In genomic region chr9:37517467-37517866, GRCm38 (mm10) we compare ENCODE assay signal across 17 mouse cellular contexts. TPM values are rescaled to one million over a fixed set of nuclear protein-coding genes. Genes with fewer than 3 reads are reported as not detected.
DNase-seq lines count a peak whose midpoint lies in the region; ATAC-seq and TF ChIP-seq lines count a peak whose summit lies in the region.
"Had no signal": no experiment of that assay in that cellular context is flagged by ENCODE, and none has a peak within 500 bp of the region (broad histone marks: within the 10 kb centered on the region; RNA-seq: fewer than 3 reads in every experiment).

No protein-coding gene starts in this region.

- H3K27ac ChIP-seq in CH12.LX (ENCODE audit: insufficient read depth, low read depth) = no peak overlapping the region
- no peak overlapping the region for H3K27ac ChIP-seq in thymus, adult 2 months (ENCODE audit: control insufficient read depth, insufficient read depth, low read length)
- H3K27ac ChIP-seq: forebrain, embryonic 10.5 days; limb, embryonic 12.5 days; midbrain, embryonic 13.5 days had no signal

- 49% methylated on average over 1 of the region's 1 CpGs for WGBS in thymus, adult 2 months

- H3K4me1 ChIP-seq in CH12.LX (ENCODE audit: control insufficient read depth in 1 of 2, insufficient read depth in 2 of 2) = peaks cover 5 to 32% of the 10 kb centered on the region in 2 experiments
- no peaks in the 10 kb centered on the region for H3K4me1 ChIP-seq in thymus, adult 2 months (replicated peaks; ENCODE audit: control insufficient read depth, insufficient read depth, low read length)
- H3K4me1 ChIP-seq: forebrain, embryonic 10.5 days had no signal

- ATAC-seq in hematopoietic stem cell, adult 5-6 weeks (replicated peaks in 1 of 2; ENCODE audit: insufficient read depth in 1 of 2, low FRiP score in 2 of 2, low TSS enrichment in 1 of 2, low read depth in 1 of 2, poor library complexity in 2 of 2, severe bottlenecking in 2 of 2) = peak; percentile 84 to 94
- peak; percentile 97 for ATAC-seq in megakaryocyte progenitor cell, adult 5-6 weeks (replicated peaks; ENCODE audit: poor library complexity)
- ATAC-seq: inflammation-experienced regulatory T-cells, adult 6 months; lung, postnatal 0 days; midbrain, embryonic 13.5 days had no signal

- H3K27me3 ChIP-seq in CH12.LX (replicated peaks) = no peaks in the 10 kb centered on the region
- no peaks in the 10 kb centered on the region for H3K27me3 ChIP-seq in thymus, adult 2 months (ENCODE audit: control insufficient read depth, insufficient read depth, low read length)
- H3K27me3 ChIP-seq: limb, embryonic 12.5 days; midbrain, embryonic 13.5 days had no signal

- H3K79me2 ChIP-seq in CH12.LX (replicated peaks; ENCODE audit: control insufficient read depth, extremely low read depth, insufficient read depth, poor library complexity, severe bottlenecking) = no peaks in the 10 kb centered on the region; the same call in 1 of the 2 replicates

- TF ChIP-seq RAD21 in CH12.LX (IDR thresholded peaks at IDR 0.05; ENCODE audit: low read depth, low read length) = no peak

- in situ Hi-C loops in CH12.LX (cut with MboI; ENCODE audit: low pct_ligation_motif_present, low pct_unique_long_range_greater_than_20kb, low sequenced_read_pairs) = no loop called here

- H3K4me2 ChIP-seq in CH12.LX (ENCODE audit: insufficient read depth, low read depth, poor library complexity, severe bottlenecking) = no peak overlapping the region
- H3K4me2 ChIP-seq: limb, embryonic 12.5 days; midbrain, embryonic 13.5 days had no signal

- no peak for TF ChIP-seq EP300 in CH12.LX (IDR thresholded peaks at IDR 0.05; ENCODE audit: low read length)

- DNase-seq in CH12.LX (ENCODE audit: extremely low read depth) = peak; percentile 23
- peak; percentile 10 for DNase-seq in Muller cell, postnatal 12 days (ENCODE audit: inconsistent ontology term)
- DNase-seq in heart, adult 8-10 months (ENCODE audit: low spot score) = no peak
- no peak for DNase-seq in thymus, adult 2 months
- DNase-seq in adrenal gland, postnatal 4 days (ENCODE audit: low spot score in 2 of 2) = no peak
- DNase-seq: cerebellum, adult 9-10 months; kidney, postnatal 25 days; right cerebral cortex, postnatal 14 days; thymus, postnatal 14 days had no signal

- no peak for TF ChIP-seq POLR2A in CH12.LX (IDR thresholded peaks at IDR 0.05; ENCODE audit: low read depth, low read length)
- TF ChIP-seq POLR2A in thymus, adult 2 months (IDR thresholded peaks at IDR 0.05; ENCODE audit: control insufficient read depth, extremely low read depth, insufficient read depth, low read length, poor library complexity) = no peak

- no peak overlapping the region for H3K4me3 ChIP-seq in CH12.LX (replicated peaks in 1 of 3; ENCODE audit: low read depth in 2 of 3, low read length in 2 of 3, poor library complexity in 1 of 3)
- H3K4me3 ChIP-seq in thymus, adult 2 months (ENCODE audit: control insufficient read depth, insufficient read depth, low read length) = no peak overlapping the region
- H3K4me3 ChIP-seq: forebrain, embryonic 10.5 days; limb, embryonic 12.5 days; midbrain, embryonic 13.5 days had no signal

- peaks cover 6 to 25% of the 10 kb centered on the region in 2 experiments for H3K36me3 ChIP-seq in CH12.LX (replicated peaks in 1 of 2; ENCODE audit: control insufficient read depth in 1 of 2, insufficient read depth in 1 of 2, low read length in 1 of 2)
- H3K36me3 ChIP-seq in thymus, adult 2 months (ENCODE audit: control insufficient read depth, insufficient read depth, low read length) = peaks cover 16% of the 10 kb centered on the region; the same call in 1 of the 2 replicates

- no peak for TF ChIP-seq CTCF in CH12.LX (conservative IDR thresholded peaks at IDR 0.05 in 1 of 2, IDR thresholded peaks at IDR 0.05 in 1 of 2; ENCODE audit: low read depth in 2 of 2, low read length in 2 of 2)
- TF ChIP-seq CTCF in thymus, adult 2 months (IDR thresholded peaks at IDR 0.05; ENCODE audit: borderline replicate concordance, control insufficient read depth, extremely low read depth, insufficient read depth, low read length, poor library complexity) = no peak

- no peaks in the 10 kb centered on the region for H3K9me3 ChIP-seq in CH12.LX (replicated peaks; ENCODE audit: low read length)
- H3K9me3 ChIP-seq: forebrain, embryonic 10.5 days; limb, embryonic 12.5 days; midbrain, embryonic 13.5 days had no signal

- dilution Hi-C loops in CH12.LX (cut with MboI; ENCODE audit: extremely low pct_ligation_motif_present, extremely low pct_unique_long_range_greater_than_20kb, low sequenced_read_pairs) = no loop called here

- no peak overlapping the region for H3K9ac ChIP-seq in CH12.LX (ENCODE audit: insufficient read depth, low read depth)
- H3K9ac ChIP-seq: limb, embryonic 12.5 days; midbrain, embryonic 13.5 days had no signal

TF ChIP-seq in CH12.LX, 34 proteins besides CTCF, POLR2A, EP300 and RAD21:
- TF ChIP-seq TBP (conservative IDR thresholded peaks at IDR 0.05; ENCODE audit: low read depth, low read length) (no peak), MYC (IDR thresholded peaks at IDR 0.05; ENCODE audit: low read depth, low read length) (no peak), MAZ (IDR thresholded peaks at IDR 0.05; ENCODE audit: low read depth, low read length) (no peak)

RNA-seq across cellular contexts. Expression of gene Esam, which starts 10.4 kb away (rescaled TPM):
- total RNA-seq in CH12.LX (2012; rRNA removed) (0.08 and 0.21 TPM in 2 replicates), CH12.LX (2014; rRNA removed) (0.24 and 0.42 TPM in 2 replicates)
- polyA plus RNA-seq in CH12.LX (2012; ENCODE audit: insufficient read length, low read depth) = 0.18 and 0.37 TPM in 2 replicates
- total RNA-seq in hematopoietic stem cell, adult 5-6 weeks (2017) = 12.3 and 15.7 TPM in 2 replicates
- 0.34 and 0.94 TPM in 2 replicates for total RNA-seq in megakaryocyte progenitor cell, adult 5-6 weeks (2015)
- total RNA-seq in megakaryocyte progenitor cell, adult 5-6 weeks (2017) = 0.29 and 0.57 TPM in 2 replicates
- total RNA-seq in heart, adult 8-10 months (2022) = 10 to 100 TPM; 53.1 to 62.0 (median 57.0) TPM
- 9.6 and 14.1 TPM in 2 replicates for polyA plus RNA-seq in thymus, adult 2 months (2012; rRNA removed)
- total RNA-seq in adrenal gland, postnatal 4 days (2021) = 10 to 100 TPM; 51.7 to 55.5 TPM

RNA-seq across cellular contexts. Expression of gene Vsig2, which starts 21.6 kb away (rescaled TPM):
- total RNA-seq in CH12.LX (2012; rRNA removed) (not detected in 2 replicates), CH12.LX (2014; rRNA removed) (not detected in 2 replicates)
- not detected in 2 replicates for polyA plus RNA-seq in CH12.LX (2012; ENCODE audit: insufficient read length, low read depth)
- total RNA-seq in hematopoietic stem cell, adult 5-6 weeks (2017) = 2.2 and 4.9 TPM in 2 replicates
- total RNA-seq in megakaryocyte progenitor cell, adult 5-6 weeks (2015) = not detected in 2 replicates
- not detected in 2 replicates for total RNA-seq in megakaryocyte progenitor cell, adult 5-6 weeks (2017)
- 1 to 10 TPM; 1.9 to 5.2 (median 3.7) TPM for total RNA-seq in heart, adult 8-10 months (2022)
- 1.5 and 3.3 TPM in 2 replicates for polyA plus RNA-seq in thymus, adult 2 months (2012; rRNA removed)
- 1 to 10 TPM; 5.8 to 7.3 TPM for total RNA-seq in adrenal gland, postnatal 4 days (2021)
- polyA plus RNA-seq: embryonic facial prominence, embryonic 11.5 days had no signal

RNA-seq across cellular contexts. Expression of gene Msantd2, which starts 28.3 kb away (rescaled TPM):
- 14.2 and 16.8 TPM in 2 replicates for total RNA-seq in CH12.LX (2012; rRNA removed)
- total RNA-seq in CH12.LX (2014; rRNA removed) = 13.8 and 15.5 TPM in 2 replicates
- 9.5 and 11.9 TPM in 2 replicates for polyA plus RNA-seq in CH12.LX (2012; ENCODE audit: insufficient read length, low read depth)
- total RNA-seq in hematopoietic stem cell, adult 5-6 weeks (2017) = 44.3 and 63.0 TPM in 2 replicates
- 14.8 and 18.3 TPM in 2 replicates for total RNA-seq in megakaryocyte progenitor cell, adult 5-6 weeks (2015)
- total RNA-seq in megakaryocyte progenitor cell, adult 5-6 weeks (2017) = 21.9 and 40.8 TPM in 2 replicates
- 1 to 10 TPM; 3.5 to 7.7 (median 5.4) TPM for total RNA-seq in heart, adult 8-10 months (2022)
- polyA plus RNA-seq in thymus, adult 2 months (2012; rRNA removed) = 42.8 and 42.9 TPM in 2 replicates
- 10 to 100 TPM; 31.3 to 33.2 TPM for total RNA-seq in adrenal gland, postnatal 4 days (2021)

RNA-seq across cellular contexts. Expression of gene Nrgn, which starts 35.2 kb away (rescaled TPM):
- total RNA-seq in CH12.LX (2012; rRNA removed) (0.42 and 0.50 TPM in 2 replicates), CH12.LX (2014; rRNA removed) (not detected in 2 replicates)
- polyA plus RNA-seq in CH12.LX (2012; ENCODE audit: insufficient read length, low read depth) = 3.6 and 4.1 TPM in 2 replicates
- total RNA-seq in hematopoietic stem cell, adult 5-6 weeks (2017) = 24.4 and 42.0 TPM in 2 replicates
- total RNA-seq in megakaryocyte progenitor cell, adult 5-6 weeks (2015) = 4.4 and 9.6 TPM in 2 replicates
- total RNA-seq in megakaryocyte progenitor cell, adult 5-6 weeks (2017) = 0.54 and 3.5 TPM in 2 replicates
- total RNA-seq in heart, adult 8-10 months (2022) = 10 to 100 TPM in 2 of 4 experiments, 1 to 10 TPM in 2; 4.8 to 11.7 (median 8.5) TPM
- 14.2 and 16.2 TPM in 2 replicates for polyA plus RNA-seq in thymus, adult 2 months (2012; rRNA removed)
- total RNA-seq in adrenal gland, postnatal 4 days (2021) = 1 to 10 TPM; 4.1 to 6.7 TPM

RNA-seq across cellular contexts. Expression of gene Siae, which starts 38.0 kb away (rescaled TPM):
- total RNA-seq in CH12.LX (2012; rRNA removed) = 5.7 and 8.6 TPM in 2 replicates
- 5.9 and 6.2 TPM in 2 replicates for total RNA-seq in CH12.LX (2014; rRNA removed)
- 7.4 and 7.9 TPM in 2 replicates for polyA plus RNA-seq in CH12.LX (2012; ENCODE audit: insufficient read length, low read depth)
- total RNA-seq in hematopoietic stem cell, adult 5-6 weeks (2017) = 26.1 and 29.4 TPM in 2 replicates
- 13.4 and 16.9 TPM in 2 replicates for total RNA-seq in megakaryocyte progenitor cell, adult 5-6 weeks (2015)
- 9.4 and 11.8 TPM in 2 replicates for total RNA-seq in megakaryocyte progenitor cell, adult 5-6 weeks (2017)
- total RNA-seq in heart, adult 8-10 months (2022) = 10 to 100 TPM in 1 of 4 experiments, 1 to 10 TPM in 3; 8.4 to 10.0 (median 9.1) TPM
- 9.0 and 10.0 TPM in 2 replicates for polyA plus RNA-seq in thymus, adult 2 months (2012; rRNA removed)
- total RNA-seq in adrenal gland, postnatal 4 days (2021) = 10 to 100 TPM; 17.4 to 18.4 TPM

Comparison
In these comparisons a context has a peak if more than half of its experiments do, and no peak if none do; other contexts are left out.
1. DNase-seq: peak in CH12.LX (single experiment) and Muller cell, postnatal 12 days (single experiment); none in heart, adult 8-10 months (single experiment), thymus, adult 2 months (single experiment) and adrenal gland, postnatal 4 days (0 of 2).